Mouse (Mus musculus) induced T-regulatory cell, adult 2 months (primary cell): ENCODE data around the gene Sec11a.

Source experiments
- DNase-seq: peaks from one replicate; pipeline ENCODE4 v3.0.0-alpha.2; 2012; ENCODE audit warnings: low read depth

Sec11a gene

GRCm38 (mm10) chr7:80897134-80897533 lies 50.4 kb downstream of the Sec11a start:
- DNase-seq, result no peak

- no peak for DNase-seq
These were observed 52.6 kb downstream of the Sec11a start for GRCm38 (mm10) chr7:80894815-80895519.

GRCm38 (mm10) chr7:80894196-80894595 lies 53.4 kb downstream of the Sec11a start:
- DNase-seq, result no peak

- no peak for DNase-seq
These were observed 53.8 kb downstream of the Sec11a start for GRCm38 (mm10) chr7:80893753-80894129.

- no peak for DNase-seq
These were observed 54.4 kb downstream of the Sec11a start for GRCm38 (mm10) chr7:80893086-80893752.

- DNase-seq, result peak; percentile 84
These were observed 57.7 kb downstream of the Sec11a start for GRCm38 (mm10) chr7:80889841-80890241.

- peak; percentile 78 for DNase-seq
These were observed 58.5 kb downstream of the Sec11a start for GRCm38 (mm10) chr7:80889021-80889511.

- DNase-seq, result no peak
These were observed 59.0 kb downstream of the Sec11a start for GRCm38 (mm10) chr7:80888595-80888994.

GRCm38 (mm10) chr7:80885666-80886065 lies 61.9 kb downstream of the Sec11a start:
- DNase-seq, result peak; percentile 71

GRCm38 (mm10) chr7:80882830-80883505 lies 64.6 kb downstream of the Sec11a start:
- peak; percentile 89 for DNase-seq

GRCm38 (mm10) chr7:80875727-80876126 lies 71.9 kb downstream of the Sec11a start:
- no peak for DNase-seq

GRCm38 (mm10) chr7:80873631-80874030 lies 73.9 kb downstream of the Sec11a start:
- DNase-seq, result no peak

GRCm38 (mm10) chr7:80873038-80873437 lies 74.5 kb downstream of the Sec11a start:
- DNase-seq, result no peak

GRCm38 (mm10) chr7:80868686-80869085 lies 78.9 kb downstream of the Sec11a start:
- no peak for DNase-seq

- no peak for DNase-seq
These were observed 80.9 kb downstream of the Sec11a start for GRCm38 (mm10) chr7:80866514-80867147.

GRCm38 (mm10) chr7:80865521-80865920 lies 82.1 kb downstream of the Sec11a start:
- DNase-seq, result peak; percentile 58

- DNase-seq, result peak; percentile 93
These were observed 82.7 kb downstream of the Sec11a start for GRCm38 (mm10) chr7:80864831-80865230.

GRCm38 (mm10) chr7:80864151-80864550 lies 83.4 kb downstream of the Sec11a start:
- DNase-seq, result peak; percentile 61

GRCm38 (mm10) chr7:80863520-80863919 lies 84.1 kb downstream of the Sec11a start:
- DNase-seq, result peak; percentile 46

- peak; percentile 62 for DNase-seq
These were observed 85.1 kb downstream of the Sec11a start for GRCm38 (mm10) chr7:80862475-80862874.

- DNase-seq, result peak; percentile 96
These were observed 86.8 kb downstream of the Sec11a start, which contains the start of gene Zscan2 for GRCm38 (mm10) chr7:80860729-80861274. Gene Zscan2 (plus strand): TSS chr7:80860920.

- peak; percentile 93 for DNase-seq
These were observed 87.4 kb downstream of the Sec11a start for GRCm38 (mm10) chr7:80860227-80860626.
